In genomic region chr2:112506841-112507435, GRCm38 (mm10) we compare ENCODE assay signal across 18 mouse cellular contexts. TPM values are rescaled to one million over a fixed set of nuclear protein-coding genes. Genes with fewer than 3 reads are reported as not detected.
DNase-seq lines count a peak whose midpoint lies in the region; ATAC-seq lines count a peak whose summit lies in the region.
"Had no signal": no experiment of that assay in that cellular context is flagged by ENCODE, and none has a peak within 500 bp of the region (broad histone marks: within the 10 kb centered on the region; RNA-seq: fewer than 3 reads in every experiment).

No protein-coding gene starts in this region.

- ATAC-seq in frontal cortex, adult (ENCODE audit: low TSS enrichment), result 0 out of 2 replicates have a peak, but pooled peaks have one; percentile 20
- peak; percentile 7 for ATAC-seq in CD4-positive, CD25-positive, alpha-beta regulatory T cell, adult 4 months
- peak; percentile 5 for ATAC-seq in activated CD4-positive, CD25-positive, alpha-beta regulatory T cell, adult 4 months
- ATAC-seq: intestine, postnatal 0 days had no signal

- DNase-seq in frontal cortex, postnatal 14 days (ENCODE audit: low spot score in 2 of 2), result no peak
- no peak for DNase-seq in thymus, postnatal 4 days
- DNase-seq in heart, adult 11 months, result no peak
- DNase-seq: adrenal gland, adult 2 months; cerebellum, adult 11 months; cerebellum, adult 9-10 months; cerebellum, postnatal 25 days; gastrocnemius, adult 2 months; gastrocnemius, postnatal 25 days; heart, postnatal 36 days had no signal

RNA-seq across cellular contexts. Expression of gene Aven, which starts 14.2 kb away (rescaled TPM):
- polyA plus RNA-seq in CD4-positive, CD25-positive, alpha-beta regulatory T cell, adult 4 months (2017; shearing (Covaris generic)), result 10 to 100 TPM; 20.9 to 23.4 TPM
- 10 to 100 TPM; 12.1 to 13.0 TPM for polyA plus RNA-seq in activated CD4-positive, CD25-positive, alpha-beta regulatory T cell, adult 4 months (2017; shearing (Covaris generic))

RNA-seq across cellular contexts. Expression of gene Chrm5, which starts 26.4 kb away (rescaled TPM):
- polyA plus RNA-seq in CD4-positive, CD25-positive, alpha-beta regulatory T cell, adult 4 months (2017; shearing (Covaris generic)), result not detected
- not detected for polyA plus RNA-seq in activated CD4-positive, CD25-positive, alpha-beta regulatory T cell, adult 4 months (2017; shearing (Covaris generic))
- polyA plus RNA-seq: adrenal gland, adult 2 months; embryonic facial prominence, embryonic 12.5 days; heart, embryonic 13.5 days; heart, postnatal 0 days; inflammation-experienced regulatory T-cells, adult 6 months; intestine, postnatal 0 days had no signal

RNA-seq across cellular contexts. Expression of gene Emc7, which starts 52.1 kb away (rescaled TPM):
- 10 to 100 TPM; 12.9 to 14.8 TPM for polyA plus RNA-seq in CD4-positive, CD25-positive, alpha-beta regulatory T cell, adult 4 months (2017; shearing (Covaris generic))
- 10 to 100 TPM; 11.5 to 14.5 TPM for polyA plus RNA-seq in activated CD4-positive, CD25-positive, alpha-beta regulatory T cell, adult 4 months (2017; shearing (Covaris generic))
